Mouse (Mus musculus): ENCODE measurements at regions not wholly inside any gene's neighbourhood (a gene's known extent, or its start where the extent isn't known, plus 50 kb on each side); places are given as distances from the start of the nearest gene placed in this dataset.
"Not testable (repeated sequence)": the region's sequence is repeated elsewhere in the genome, so short reads cannot be mapped to it uniquely, and the experiment has no call there.

DNA sequence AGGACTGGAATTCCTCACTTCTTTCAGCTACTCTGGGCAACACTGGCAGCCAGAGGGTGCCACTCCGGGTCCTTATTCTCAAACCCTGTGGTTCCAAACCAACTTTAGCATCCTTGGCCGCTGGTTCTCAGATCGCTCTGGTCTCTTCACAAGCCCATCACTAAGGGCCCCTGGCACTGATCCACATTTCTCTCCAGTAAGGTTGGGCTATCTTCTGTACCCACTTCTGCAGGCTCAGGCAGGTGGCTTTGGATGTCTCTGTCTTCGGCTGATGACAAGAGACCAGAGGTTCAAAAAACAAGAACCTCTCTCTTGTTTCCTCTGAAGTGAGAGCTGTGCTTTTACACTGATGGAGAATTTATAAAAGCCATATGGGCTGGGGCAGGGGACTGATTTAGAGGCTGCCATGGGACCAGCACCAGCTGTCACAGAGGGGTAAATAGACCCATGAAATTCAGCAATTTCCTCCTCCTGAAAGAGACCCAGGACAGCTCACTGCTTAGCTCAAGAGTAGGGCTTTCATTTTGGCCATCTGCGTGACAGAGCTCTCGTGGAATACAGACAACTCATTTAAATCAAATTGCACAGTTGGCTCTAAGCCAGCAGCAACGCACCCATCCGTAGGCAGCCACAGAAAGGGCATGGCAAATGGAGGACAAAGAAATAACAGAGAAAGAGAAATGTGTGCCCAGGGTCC is 54.3 kb upstream of the Dynlt1c start:
- not testable (repeated sequence) for H3K4me1 ChIP-seq; ATAC-seq; H3K9me3 ChIP-seq (replicated peaks); H3K27me3 ChIP-seq (replicated peaks); H3K36me3 ChIP-seq; H3K9ac ChIP-seq; H3K27ac ChIP-seq; H3K4me3 ChIP-seq; H3K4me2 ChIP-seq
- no CpG with 5 or more reads among the region's 8 CpGs for WGBS (ENCODE audit: insufficient replicate concordance)

DNA sequence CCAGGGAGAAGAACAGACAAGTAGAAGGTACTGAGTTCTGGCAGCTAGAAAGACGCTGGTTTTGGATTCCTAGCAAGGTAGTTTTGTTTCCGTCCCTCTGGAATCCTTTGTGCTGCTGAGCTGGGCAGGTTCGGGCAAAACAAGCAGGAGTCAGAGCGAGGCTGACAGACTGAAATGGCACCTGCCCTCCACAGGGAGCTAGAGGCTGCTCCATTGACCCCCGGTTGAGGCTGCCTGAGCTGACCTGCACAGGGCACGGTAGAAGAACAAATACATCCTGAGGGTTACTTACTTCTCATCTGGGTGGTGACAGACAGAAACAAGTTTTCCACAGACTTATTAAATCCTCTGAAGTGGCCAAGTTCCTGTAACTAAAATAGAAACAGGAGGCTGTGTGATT is 53.5 kb upstream of the Dynlt1c start:
- not testable (repeated sequence) for H3K4me2 ChIP-seq; H3K27ac ChIP-seq; H3K4me3 ChIP-seq; H3K4me1 ChIP-seq; H3K36me3 ChIP-seq; ATAC-seq; H3K9ac ChIP-seq; H3K9me3 ChIP-seq (replicated peaks); H3K27me3 ChIP-seq (replicated peaks)
- no CpG with 5 or more reads among the region's 6 CpGs for WGBS (ENCODE audit: insufficient replicate concordance)

Data from liver, embryonic 12.5 days (tissue).